Mouse (Mus musculus) erythroblast, embryonic 14.5 days (primary cell): ENCODE data around the gene Uba6.

Source experiments
- GATA1 ChIP-seq: IDR thresholded peaks from 2 replicates; pipeline ENCODE4 v1.6.1; 2012; ENCODE audit warnings: low read length, inconsistent platforms, mixed read lengths
- TAL1 ChIP-seq: IDR thresholded peaks from 3 replicates; pipeline ENCODE4 v1.6.1; 2012; ENCODE audit warnings: low read length, inconsistent platforms, mixed read lengths

DNA sequence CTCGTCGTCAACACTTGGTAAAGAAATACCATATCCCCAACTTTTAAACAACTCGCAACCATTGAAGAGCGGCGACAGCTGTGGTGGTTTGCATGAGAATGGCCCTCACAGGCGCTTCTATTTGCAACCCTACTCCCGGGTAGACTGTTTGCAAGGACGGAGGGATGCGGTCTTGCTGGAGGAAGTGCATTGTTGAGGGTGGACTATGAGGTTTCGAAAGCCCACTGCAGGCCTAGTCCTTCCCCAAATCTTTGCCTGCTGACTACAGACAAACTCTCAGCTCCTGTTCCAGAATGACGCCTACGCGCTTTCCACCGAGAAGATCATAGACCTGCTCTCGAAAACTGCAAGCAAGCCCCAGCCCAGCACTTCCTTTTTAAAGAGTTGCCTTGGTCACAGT, 17.7 kb upstream of the Uba6 start:
- TF ChIP-seq TAL1 (no peak), GATA1 (no peak)
